Mouse (Mus musculus) midbrain, embryonic 13.5 days (tissue): ENCODE measurements around the gene Syne2. TPM values are rescaled to one million over a fixed set of nuclear protein-coding genes. Genes with fewer than 3 reads are reported as not detected.
"Not testable (repeated sequence)": the region's sequence is repeated elsewhere in the genome, so short reads cannot be mapped to it uniquely, and the experiment has no call there.

Experiments
- ATAC-seq: fragments of 200-750 bp; cut with Nextera tagmentation; 2 replicates; pipeline ENCODE4 v1.8.0; 2017; ENCODE audit warnings: mild to moderate bottlenecking, moderate TSS enrichment, moderate library complexity
- H3K27ac ChIP-seq: fragments of 300-500 bp; sonication (generic); 2 replicates; pipeline ENCODE4 v1.5.1; 2015; ENCODE audit warnings: inconsistent platforms, mild to moderate bottlenecking, moderate library complexity
- H3K27me3 ChIP-seq: fragments of 300-500 bp; sonication (generic); 2 replicates; pipeline ENCODE4 v1.6.1; 2015; ENCODE audit warnings: mild to moderate bottlenecking, inconsistent platforms
- H3K36me3 ChIP-seq: fragments of 300-500 bp; sonication (generic); 2 replicates; pipeline ENCODE4 v1.6.1; 2015; ENCODE audit warnings: mild to moderate bottlenecking, inconsistent platforms
- H3K4me1 ChIP-seq: fragments of 300-500 bp; sonication (generic); replicated peaks from 2 replicates; pipeline ENCODE4 v1.6.1; 2015; ENCODE audit warnings: inconsistent platforms
- H3K4me2 ChIP-seq: fragments of 300-500 bp; sonication (generic); replicated peaks from 2 replicates; pipeline ENCODE4 v1.6.1; 2015; ENCODE audit warnings: moderate library complexity, mild to moderate bottlenecking, inconsistent platforms
- H3K4me3 ChIP-seq: fragments of 300-500 bp; sonication (generic); replicated peaks from 2 replicates; pipeline ENCODE4 v1.5.1; 2015; ENCODE audit warnings: mild to moderate bottlenecking, inconsistent platforms
- H3K9ac ChIP-seq: fragments of 300-500 bp; sonication (generic); replicated peaks from 2 replicates; pipeline ENCODE4 v1.6.1; 2015; ENCODE audit warnings: mild to moderate bottlenecking, inconsistent platforms
- H3K9me3 ChIP-seq: fragments of 300-500 bp; sonication (generic); 2 replicates; pipeline ENCODE4 v1.6.1; 2016; ENCODE audit warnings: mild to moderate bottlenecking, inconsistent platforms
- WGBS: fragments of 180-500 bp; shearing (Covaris S2); methylation state at CpG from one replicate; pipeline ENCODE4 v1.1.7; 2015; 5-methylcytosine and 5-hydroxymethylcytosine counted together
- polyA plus RNA-seq: library from polyadenylated mRNA; unstranded; fragments of >200 nt; fragmentation: Nextera tagmentation; extraction: Ambion mirVana; gene quantifications from 2 replicates; pipeline ENCODE4 v1.2.1, GENCODE M21; 2015

Syne2 gene
- polyA plus RNA-seq, result 74.5 and 84.4 TPM in 2 replicates

DNA sequence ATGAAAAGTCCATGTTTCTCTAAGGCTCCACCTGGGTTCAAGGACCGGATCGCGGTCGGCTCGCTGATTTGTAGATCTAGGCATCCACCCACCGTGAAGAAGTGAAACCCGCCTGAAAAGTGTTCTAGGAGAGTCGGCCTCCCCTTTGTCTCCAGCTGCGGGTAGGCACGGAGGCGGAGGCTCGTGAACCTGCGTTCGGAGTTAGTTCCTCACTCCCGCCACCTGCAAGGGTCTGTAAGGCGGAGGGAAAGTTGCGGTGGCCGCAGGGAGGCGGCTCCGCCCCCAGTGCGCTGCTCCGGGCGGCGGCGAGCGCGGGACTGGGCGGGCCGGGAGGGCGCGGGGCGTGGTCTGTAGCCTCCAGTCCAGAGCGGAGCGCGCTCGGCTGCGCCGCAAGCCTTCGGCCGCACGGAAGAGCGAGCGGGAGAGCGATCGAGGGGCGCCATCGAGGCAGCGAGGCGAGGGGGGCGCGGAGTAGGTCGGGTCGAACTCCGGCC lies at the start of gene Syne2:
Gene Syne2, plus strand, starts transcription at position 176 of the 494 bp plus-strand sequence.
- no peaks in the 10 kb centered on the region for H3K27me3 ChIP-seq
- H3K9ac ChIP-seq, result peak within 1 kb of the TSS; percentile 91
- peak within 1 kb of the TSS; percentile 94 for H3K4me3 ChIP-seq
- peak; percentile 94 for ATAC-seq
- H3K4me2 ChIP-seq, result peak within 1 kb of the TSS; percentile 79
- H3K4me1 ChIP-seq, result peaks cover 38% of the 10 kb centered on the region
- H3K9me3 ChIP-seq, result no peaks in the 10 kb centered on the region
- under 1% methylated on average over 51 of the region's 54 CpGs for WGBS
- H3K36me3 ChIP-seq, result no peaks in the 10 kb centered on the region
- peak within 1 kb of the TSS; percentile 86 for H3K27ac ChIP-seq

DNA sequence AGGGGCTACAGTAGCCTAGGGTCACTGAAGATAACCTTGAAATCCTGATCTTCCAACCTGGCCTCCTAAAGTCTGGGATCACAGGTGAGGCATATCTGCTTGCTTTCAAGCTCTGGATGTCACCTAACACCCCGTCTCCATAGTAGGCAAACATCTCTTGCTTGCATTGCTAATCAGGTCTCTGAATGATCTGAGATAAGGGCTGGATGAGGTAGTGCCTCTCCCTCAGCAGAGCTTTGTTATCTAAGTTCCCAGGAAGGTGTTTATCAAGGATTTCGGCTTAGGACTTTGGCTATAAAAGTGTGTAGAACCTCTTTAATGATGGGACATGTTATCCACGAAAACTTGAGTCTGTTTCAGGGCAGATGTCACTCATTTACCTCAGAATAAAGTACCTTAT lies 46.5 kb upstream of the Syne2 start:
- 64% methylated on average over 3 of the region's 3 CpGs for WGBS
- ATAC-seq, result no peak
- Histone ChIP-seq H3K4me3 (no peak overlapping the region), H3K9me3 (no peaks in the 10 kb centered on the region), H3K9ac (no peak overlapping the region), H3K27me3 (no peaks in the 10 kb centered on the region), H3K27ac (no peak overlapping the region), H3K4me2 (no peak overlapping the region), H3K36me3 (no peaks in the 10 kb centered on the region), H3K4me1 (no peaks in the 10 kb centered on the region)

DNA sequence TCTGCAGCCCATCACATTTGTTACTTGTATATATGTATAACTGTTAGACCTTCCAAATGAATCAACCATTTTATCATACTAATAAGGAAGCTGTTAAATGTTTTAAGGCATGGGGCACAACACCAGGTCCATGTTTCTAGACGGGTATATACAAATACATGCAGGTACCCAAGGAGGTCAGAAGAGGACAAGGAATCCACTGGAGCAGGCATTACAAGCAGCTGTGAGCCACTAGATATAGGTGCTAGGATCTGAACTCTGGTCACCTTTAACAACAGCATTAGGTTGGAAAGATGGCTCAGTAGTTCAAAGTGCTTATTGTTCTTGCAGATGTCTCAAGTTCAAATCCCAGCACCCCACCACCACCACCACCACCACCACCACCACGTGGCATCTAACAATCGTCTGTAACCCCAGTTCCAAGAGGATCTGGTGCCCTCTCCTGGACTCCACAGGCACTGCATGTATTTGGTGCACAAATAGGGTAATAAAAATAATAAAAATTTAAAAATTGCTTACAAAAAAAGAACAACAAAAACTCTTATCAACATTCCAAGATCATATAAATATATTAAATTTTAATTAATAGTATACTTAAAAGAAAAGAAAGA lies 45.4 kb upstream of the Syne2 start:
- H3K9ac ChIP-seq, result no peak overlapping the region
- no peak for ATAC-seq
- H3K4me2 ChIP-seq, result no peak overlapping the region
- H3K4me3 ChIP-seq, result no peak overlapping the region
- no peaks in the 10 kb centered on the region for H3K36me3 ChIP-seq
- H3K27me3 ChIP-seq, result no peaks in the 10 kb centered on the region
- WGBS, result 28% methylated on average over 3 of the region's 3 CpGs
- no peaks in the 10 kb centered on the region for H3K9me3 ChIP-seq
- H3K27ac ChIP-seq, result no peak overlapping the region
- H3K4me1 ChIP-seq, result no peaks in the 10 kb centered on the region

DNA sequence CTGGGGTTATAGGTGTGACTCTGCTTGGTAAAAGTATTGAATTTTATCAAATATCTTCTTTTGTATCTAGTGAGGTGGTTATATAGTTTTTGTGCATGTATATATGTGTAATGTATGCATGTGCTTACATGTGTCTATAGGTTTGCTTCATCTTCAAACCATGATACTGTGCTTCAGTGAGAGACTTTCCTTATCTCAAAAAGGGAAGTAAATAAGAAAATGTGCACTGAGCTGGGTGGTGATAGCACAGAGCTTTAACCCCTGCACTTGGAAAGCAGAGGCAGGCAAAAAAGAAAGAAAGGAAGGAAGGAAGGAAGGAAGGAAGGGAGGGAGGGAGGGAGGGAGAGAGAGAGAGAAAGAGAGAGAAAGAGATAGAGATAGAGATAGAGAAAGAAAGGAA lies 36.5 kb upstream of the Syne2 start:
- no peak overlapping the region for H3K4me2 ChIP-seq
- no peaks in the 10 kb centered on the region for H3K9me3 ChIP-seq
- H3K27ac ChIP-seq, result no peak overlapping the region
- H3K36me3 ChIP-seq, result no peaks in the 10 kb centered on the region
- H3K4me3 ChIP-seq, result no peak overlapping the region
- no peaks in the 10 kb centered on the region for H3K4me1 ChIP-seq
- ATAC-seq, result no peak
- H3K9ac ChIP-seq, result no peak overlapping the region
- no peaks in the 10 kb centered on the region for H3K27me3 ChIP-seq

DNA sequence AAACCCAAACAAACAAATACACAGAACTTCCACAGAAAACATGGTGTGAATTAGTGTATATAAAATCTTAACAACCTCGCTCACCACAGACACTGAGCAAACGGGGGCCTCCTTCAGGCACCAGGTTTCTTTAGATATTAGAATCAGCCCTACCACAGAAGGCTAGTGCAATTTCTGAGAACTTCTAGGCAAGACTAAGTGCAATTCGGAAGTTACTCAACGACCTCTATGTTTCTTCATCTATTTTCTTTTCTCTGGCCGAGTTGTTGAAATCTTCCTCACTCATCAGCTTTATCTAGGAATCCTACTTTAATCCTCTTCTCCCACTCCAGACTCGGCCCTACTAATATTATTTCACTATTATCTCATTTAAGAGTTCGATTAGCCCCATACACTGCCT lies 35.9 kb upstream of the Syne2 start:
- no peak overlapping the region for H3K4me3 ChIP-seq
- no peak for ATAC-seq
- no peak overlapping the region for H3K9ac ChIP-seq
- no peak overlapping the region for H3K4me2 ChIP-seq
- no peaks in the 10 kb centered on the region for H3K9me3 ChIP-seq
- H3K27ac ChIP-seq, result no peak overlapping the region
- no peaks in the 10 kb centered on the region for H3K27me3 ChIP-seq
- H3K4me1 ChIP-seq, result no peaks in the 10 kb centered on the region
- 87% methylated on average over 7 of the region's 7 CpGs for WGBS
- H3K36me3 ChIP-seq, result no peaks in the 10 kb centered on the region

DNA sequence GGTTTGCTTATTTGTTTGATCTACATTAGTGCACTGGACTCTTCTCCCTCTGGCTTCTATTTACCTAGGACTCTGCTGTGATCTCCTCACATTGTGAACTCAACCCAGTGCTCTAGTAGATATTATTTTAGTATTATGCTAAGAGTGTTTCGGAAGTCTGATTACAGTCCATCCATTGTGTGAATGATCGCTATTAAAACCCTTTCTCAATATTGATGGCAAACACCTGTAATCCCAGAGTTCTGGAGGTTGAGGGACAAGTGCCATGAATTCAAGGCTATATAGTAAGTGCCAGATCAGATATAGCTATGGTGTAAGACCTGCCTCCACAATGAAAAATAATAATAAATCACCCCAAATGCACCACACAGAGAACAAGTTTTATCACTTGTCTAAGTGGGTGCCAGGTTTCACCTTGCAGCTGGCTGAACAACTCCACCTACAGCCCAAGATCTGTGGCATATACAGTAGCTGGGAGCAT lies 33.6 kb upstream of the Syne2 start:
- Histone ChIP-seq H3K9me3 (no peaks in the 10 kb centered on the region), H3K36me3 (no peaks in the 10 kb centered on the region), H3K4me1 (no peaks in the 10 kb centered on the region), H3K4me2 (no peak overlapping the region), H3K4me3 (no peak overlapping the region), H3K9ac (no peak overlapping the region), H3K27ac (no peak overlapping the region), H3K27me3 (no peaks in the 10 kb centered on the region)
- 90% methylated on average over 2 of the region's 2 CpGs for WGBS
- ATAC-seq, result no peak

DNA sequence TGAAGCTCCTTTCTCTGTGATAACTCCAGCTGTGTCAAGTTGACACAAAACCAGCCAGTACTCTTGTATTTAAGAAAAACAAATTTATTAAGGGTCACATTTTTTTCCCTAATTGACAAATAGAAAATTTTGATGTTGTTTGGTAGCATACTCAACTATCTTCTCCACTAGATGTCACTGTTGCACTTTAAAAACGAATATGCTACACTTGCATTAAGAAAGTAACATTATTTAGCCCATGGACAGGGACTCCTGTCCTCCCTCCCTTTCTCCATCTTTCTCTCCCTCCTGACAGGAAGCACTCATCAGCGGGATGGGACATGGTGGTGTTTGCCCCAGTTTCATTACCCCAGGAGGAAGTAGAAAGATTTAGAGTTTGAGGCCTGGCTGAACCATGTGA lies 31.3 kb upstream of the Syne2 start:
- WGBS, result 0% methylated on average over 2 of the region's 2 CpGs
- H3K9me3 ChIP-seq, result not testable (repeated sequence)
- ATAC-seq, result 0 out of 2 replicates have a peak, but pooled peaks have one; percentile 40

DNA sequence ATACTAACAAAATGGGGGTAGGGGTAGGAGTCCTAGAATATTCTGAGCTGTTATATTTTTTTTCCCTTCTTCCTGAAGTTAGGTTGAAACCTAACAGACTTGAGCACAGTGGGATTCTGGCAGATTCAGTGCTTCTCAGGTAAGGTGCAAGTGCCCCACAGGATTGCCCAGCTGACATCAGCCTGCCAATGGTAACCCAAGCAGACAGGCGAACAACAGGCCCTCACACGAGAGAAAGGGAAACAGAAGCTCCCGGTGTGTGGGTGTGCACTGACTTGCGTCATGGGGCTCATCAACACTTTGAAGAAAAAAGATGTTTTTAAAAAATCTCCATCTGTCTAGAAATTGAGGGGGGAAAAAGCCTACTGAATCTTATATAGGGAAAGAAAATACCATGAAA lies 28.5 kb upstream of the Syne2 start:
- Histone ChIP-seq H3K27ac (no peak overlapping the region), H3K4me1 (no peaks in the 10 kb centered on the region), H3K4me2 (no peak overlapping the region), H3K27me3 (no peaks in the 10 kb centered on the region), H3K4me3 (no peak overlapping the region), H3K9ac (no peak overlapping the region), H3K9me3 (no peaks in the 10 kb centered on the region), H3K36me3 (no peaks in the 10 kb centered on the region)
- 59% methylated on average over 4 of the region's 4 CpGs for WGBS
- ATAC-seq, result no peak

More for the DNA sequence above, 31.3 kb upstream of the Syne2 start:
- H3K4me1 ChIP-seq, H3K36me3 ChIP-seq, H3K27ac ChIP-seq, H3K4me2 ChIP-seq, H3K27me3 ChIP-seq, H3K4me3 ChIP-seq, H3K9ac ChIP-seq: not testable (repeated sequence)

DNA sequence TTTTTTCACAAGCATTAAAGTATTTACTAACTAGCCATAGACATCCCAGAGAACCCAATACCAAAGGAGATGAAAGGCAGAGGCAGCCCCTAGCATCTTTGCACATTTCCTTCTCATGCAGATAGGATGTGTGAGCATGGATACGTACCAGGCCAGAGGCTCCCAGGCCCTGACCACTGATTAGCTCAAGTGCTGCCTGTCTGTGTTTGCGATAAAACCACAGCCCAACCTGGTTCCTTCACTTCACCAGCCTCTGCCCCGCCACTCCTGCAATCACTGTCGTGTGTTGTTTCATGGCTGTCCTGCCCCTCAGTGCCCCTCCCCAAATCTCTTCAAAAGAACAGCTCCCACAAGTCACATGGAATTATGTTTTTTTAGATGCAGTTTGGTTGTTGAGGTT lies 23.4 kb upstream of the Syne2 start:
- no peaks in the 10 kb centered on the region for H3K4me1 ChIP-seq
- no peaks in the 10 kb centered on the region for H3K27me3 ChIP-seq
- H3K9ac ChIP-seq, result no peak overlapping the region
- ATAC-seq, result no peak
- no peak overlapping the region for H3K27ac ChIP-seq
- no peaks in the 10 kb centered on the region for H3K9me3 ChIP-seq
- no peak overlapping the region for H3K4me3 ChIP-seq
- no peak overlapping the region for H3K4me2 ChIP-seq
- no peaks in the 10 kb centered on the region for H3K36me3 ChIP-seq
- WGBS, result 58% methylated on average over 4 of the region's 4 CpGs

DNA sequence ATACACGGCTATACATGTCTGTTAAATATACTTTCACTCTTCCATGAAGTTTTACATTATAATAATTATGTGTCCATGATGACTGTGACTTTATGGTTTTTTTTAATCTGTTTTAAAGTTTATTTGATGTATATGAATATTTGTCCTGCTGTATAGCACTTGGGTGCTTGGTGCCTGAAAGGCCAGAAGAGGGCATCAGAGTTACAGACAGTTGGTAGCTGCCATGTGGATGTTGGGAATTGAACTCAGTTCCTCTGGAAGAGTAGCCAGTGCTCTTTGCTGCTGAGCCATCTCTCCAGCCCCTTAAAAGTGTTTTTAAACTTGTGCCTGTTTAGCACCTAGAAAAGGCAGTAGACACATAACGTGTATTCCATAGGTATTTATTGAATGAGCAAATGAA lies 21.4 kb upstream of the Syne2 start:
- Histone ChIP-seq H3K9ac (no peak overlapping the region), H3K27ac (no peak overlapping the region), H3K4me1 (no peaks in the 10 kb centered on the region), H3K4me3 (no peak overlapping the region), H3K4me2 (no peak overlapping the region), H3K9me3 (no peaks in the 10 kb centered on the region), H3K27me3 (no peaks in the 10 kb centered on the region), H3K36me3 (no peaks in the 10 kb centered on the region)
- no peak for ATAC-seq
- 82% methylated on average over 2 of the region's 2 CpGs for whole genome bisulfite sequencing

DNA sequence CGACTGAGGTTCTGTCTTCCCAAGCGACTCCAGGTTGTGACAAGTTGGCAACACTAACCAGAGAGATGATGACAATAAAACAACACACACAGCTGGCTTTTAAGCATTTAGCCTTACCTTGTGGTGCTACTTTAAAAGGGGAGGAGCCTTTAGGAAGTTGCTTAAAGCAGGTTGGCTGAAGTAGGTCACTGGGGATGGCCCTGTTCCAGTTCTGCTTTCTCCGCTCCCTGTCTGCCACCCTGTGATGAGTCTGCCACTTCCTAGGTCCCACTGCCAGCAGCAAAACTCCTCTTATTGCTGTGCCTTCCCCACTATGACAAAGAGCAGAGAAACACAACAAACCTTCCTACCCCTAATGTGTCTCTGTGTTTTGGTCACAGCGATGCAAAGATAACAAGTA lies 11.7 kb upstream of the Syne2 start:
- Histone ChIP-seq H3K9ac (no peak overlapping the region), H3K27me3 (no peaks in the 10 kb centered on the region), H3K4me2 (no peak overlapping the region), H3K4me3 (no peak overlapping the region), H3K4me1 (no peaks in the 10 kb centered on the region), H3K36me3 (no peaks in the 10 kb centered on the region), H3K27ac (no peak overlapping the region), H3K9me3 (no peaks in the 10 kb centered on the region)
- no peak for ATAC-seq
- WGBS, result 87% methylated on average over 4 of the region's 4 CpGs

DNA sequence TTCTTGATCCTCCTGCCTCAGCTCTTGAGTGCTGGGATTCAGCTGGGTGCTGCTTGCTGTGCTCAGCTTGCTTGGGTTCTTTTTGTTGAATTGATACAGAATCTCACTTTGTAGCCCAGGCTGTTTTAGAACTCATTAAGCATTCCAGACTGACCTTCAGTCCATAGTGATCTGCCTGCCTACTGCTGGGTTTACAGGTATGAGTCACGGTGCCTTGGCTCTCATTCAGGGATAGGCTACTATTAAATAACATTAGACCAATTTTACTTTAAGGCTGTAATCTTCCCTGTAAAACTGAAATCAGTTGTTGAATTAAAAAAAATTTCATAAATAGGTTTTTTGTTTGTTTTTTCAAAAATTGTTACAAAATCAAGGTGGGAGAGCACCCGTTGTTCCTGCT lies 4.2 kb upstream of the Syne2 start:
- 95% methylated on average over 2 of the region's 2 CpGs for whole genome bisulfite sequencing
- no peak overlapping the region for H3K4me2 ChIP-seq
- H3K9ac ChIP-seq, result no peak overlapping the region
- H3K4me3 ChIP-seq, result no peak overlapping the region
- no peaks in the 10 kb centered on the region for H3K36me3 ChIP-seq
- H3K4me1 ChIP-seq, result peaks cover 10% of the 10 kb centered on the region
- no peaks in the 10 kb centered on the region for H3K27me3 ChIP-seq
- H3K9me3 ChIP-seq, result no peaks in the 10 kb centered on the region
- no peak for ATAC-seq
- H3K27ac ChIP-seq, result no peak overlapping the region

DNA sequence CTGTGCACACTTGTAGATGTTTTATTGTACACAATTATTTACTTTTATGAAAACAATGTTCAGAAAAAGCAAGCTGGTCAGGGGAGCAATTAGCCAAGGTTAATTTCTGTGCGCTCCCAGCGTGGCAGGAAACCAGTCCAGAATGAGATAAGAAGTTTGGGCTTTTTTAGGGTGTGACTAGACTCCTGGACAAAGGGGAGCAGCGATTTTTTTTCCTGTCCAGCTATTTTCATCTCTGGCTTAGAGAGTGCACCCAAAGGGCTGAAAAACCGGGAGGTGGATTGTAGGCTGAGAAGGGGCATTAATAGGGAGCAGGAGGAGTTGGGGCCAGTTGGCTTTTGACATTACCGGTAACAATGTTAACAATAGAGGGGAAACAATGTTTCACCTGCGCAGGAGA lies 3.4 kb upstream of the Syne2 start:
- H3K27me3 ChIP-seq, result no peaks in the 10 kb centered on the region
- H3K4me2 ChIP-seq, result no peak overlapping the region
- 69% methylated on average over 6 of the region's 6 CpGs for WGBS
- no peak for ATAC-seq
- no peak overlapping the region for H3K4me3 ChIP-seq
- H3K9ac ChIP-seq, result no peak overlapping the region
- no peaks in the 10 kb centered on the region for H3K36me3 ChIP-seq
- peaks cover 15% of the 10 kb centered on the region for H3K4me1 ChIP-seq
- no peak overlapping the region for H3K27ac ChIP-seq
- no peaks in the 10 kb centered on the region for H3K9me3 ChIP-seq
